Mouse (Mus musculus) forebrain, embryonic 12.5 days (tissue): Measurements from ENCODE around the gene Ndufb8. TPM values are rescaled to one million over a fixed set of nuclear protein-coding genes. Genes with fewer than 3 reads are reported as not detected.

ENCODE experiments used
- ATAC-seq: fragments of 200-750 bp; cut with Nextera tagmentation; 2 replicates; pipeline ENCODE4 v1.8.0; 2017; ENCODE audit warnings: moderate TSS enrichment; ENCODE audit not compliant: low FRiP score
- H3K27ac ChIP-seq: fragments of 300-500 bp; sonication (generic); 2 replicates; pipeline ENCODE4 v1.5.1; 2016; ENCODE audit warnings: mild to moderate bottlenecking
- H3K27me3 ChIP-seq: fragments of 300-500 bp; sonication (generic); 2 replicates; pipeline ENCODE4 v1.6.1; 2016; ENCODE audit warnings: mild to moderate bottlenecking
- H3K36me3 ChIP-seq: fragments of 300-500 bp; sonication (generic); replicated peaks from 2 replicates; pipeline ENCODE4 v1.6.1; 2016; ENCODE audit warnings: mild to moderate bottlenecking
- H3K4me1 ChIP-seq: fragments of 300-500 bp; sonication (generic); 2 replicates; pipeline ENCODE4 v1.6.1; 2016
- H3K4me2 ChIP-seq: fragments of 300-500 bp; sonication (generic); 2 replicates; pipeline ENCODE4 v1.6.1; 2016; ENCODE audit warnings: mild to moderate bottlenecking, moderate library complexity
- H3K4me3 ChIP-seq: fragments of 300-500 bp; sonication (generic); replicated peaks from 2 replicates; pipeline ENCODE4 v1.5.1; 2016; ENCODE audit warnings: mild to moderate bottlenecking
- H3K9ac ChIP-seq: fragments of 300-500 bp; sonication (generic); 2 replicates; pipeline ENCODE4 v1.6.1; 2016; ENCODE audit warnings: mild to moderate bottlenecking
- H3K9me3 ChIP-seq: fragments of 300-500 bp; sonication (generic); 2 replicates; pipeline ENCODE4 v1.6.1; 2016
- WGBS: fragments of 180-500 bp; shearing (Covaris S2); methylation state at CpG from one replicate; pipeline ENCODE4 v1.1.7; 2016; 5-methylcytosine and 5-hydroxymethylcytosine counted together
- polyA plus RNA-seq: library from polyadenylated mRNA; unstranded; fragments of >200 nt; fragmentation: Nextera tagmentation; extraction: Ambion mirVana; gene quantifications from 2 replicates; pipeline ENCODE4 v1.2.1, GENCODE M21; 2016

Ndufb8 gene
- polyA plus RNA-seq, 1 experiment from 2014 or later = 384 TPM

GRCm38 (mm10) chr19:44519152-44519551 is 36.1 kb downstream of the Ndufb8 start:
- WGBS = 29% methylated on average over 7 of the region's 7 CpGs
- peaks cover 24% of the 10 kb centered on the region for H3K4me1 ChIP-seq
- no peaks in the 10 kb centered on the region for H3K9me3 ChIP-seq
- peaks cover 89% of the 10 kb centered on the region for H3K27me3 ChIP-seq
- no peak for ATAC-seq
- H3K36me3 ChIP-seq = no peaks in the 10 kb centered on the region
- no peak overlapping the region for H3K4me3 ChIP-seq
- H3K27ac ChIP-seq = 0 out of 2 replicates have a peak overlapping the region, but pooled peaks have one; percentile 4
- H3K4me2 ChIP-seq = no peak overlapping the region
- H3K9ac ChIP-seq = no peak overlapping the region

GRCm38 (mm10) chr19:44517996-44518768 is 37.1 kb downstream of the Ndufb8 start:
- no peak overlapping the region for H3K4me3 ChIP-seq
- H3K9ac ChIP-seq = no peak overlapping the region
- no peaks in the 10 kb centered on the region for H3K9me3 ChIP-seq
- H3K4me1 ChIP-seq = peaks cover 34% of the 10 kb centered on the region
- no peaks in the 10 kb centered on the region for H3K36me3 ChIP-seq
- peaks cover 89% of the 10 kb centered on the region for H3K27me3 ChIP-seq
- peak overlapping the region; percentile 46; the same call in 1 of the 2 replicates for H3K27ac ChIP-seq
- WGBS = 36% methylated on average over 12 of the region's 12 CpGs
- H3K4me2 ChIP-seq = no peak overlapping the region
- ATAC-seq = no peak

DNA sequence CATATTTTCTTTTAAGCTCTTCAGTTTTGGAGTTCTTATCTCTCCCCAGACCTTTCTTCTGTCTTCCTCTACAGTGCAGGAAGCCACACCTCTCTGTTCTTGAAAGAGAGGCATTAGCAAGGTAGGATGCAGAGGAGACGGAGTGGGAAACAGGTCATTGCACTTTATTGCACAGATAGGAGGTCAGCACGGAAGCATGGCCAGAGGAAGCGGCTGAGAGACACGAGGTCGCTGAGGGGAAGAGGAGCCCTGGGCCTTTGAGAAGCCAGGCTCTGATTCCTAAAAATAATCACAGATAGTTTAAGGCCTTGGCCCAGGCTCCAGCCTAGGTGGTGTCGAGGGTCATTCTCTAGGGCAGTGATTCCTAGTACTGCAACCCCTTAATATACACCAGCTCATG is 39.5 kb downstream of the Ndufb8 start:
- Histone ChIP-seq H3K9me3 (no peaks in the 10 kb centered on the region), H3K27ac (peak overlapping the region; percentile 70), H3K9ac (0 out of 2 replicates have a peak overlapping the region, but pooled peaks have one; percentile 21), H3K36me3 (no peaks in the 10 kb centered on the region), H3K4me1 (peaks cover 57% of the 10 kb centered on the region), H3K4me3 (no peak overlapping the region), H3K4me2 (no peak overlapping the region), H3K27me3 (peaks cover 95% of the 10 kb centered on the region)
- 20% methylated on average over 6 of the region's 6 CpGs for WGBS
- ATAC-seq = no peak

- no peak overlapping the region for H3K9ac ChIP-seq
- peaks cover 96% of the 10 kb centered on the region for H3K27me3 ChIP-seq
- peak overlapping the region; percentile 82 for H3K27ac ChIP-seq
- H3K4me2 ChIP-seq = peak overlapping the region; percentile 32
- H3K4me1 ChIP-seq = peaks cover 66% of the 10 kb centered on the region
- ATAC-seq = peak; percentile 80
- H3K9me3 ChIP-seq = no peaks in the 10 kb centered on the region
- H3K36me3 ChIP-seq = no peaks in the 10 kb centered on the region
- WGBS = 2% methylated on average over 14 of the region's 14 CpGs
- H3K4me3 ChIP-seq = no peak overlapping the region
Observed at GRCm38 (mm10) chr19:44514521-44515451, 40.5 kb downstream of the Ndufb8 start.

GRCm38 (mm10) chr19:44513921-44514482 is 41.2 kb downstream of the Ndufb8 start:
- no peak for ATAC-seq

GRCm38 (mm10) chr19:44513054-44513833 is 42.0 kb downstream of the Ndufb8 start:
- Histone ChIP-seq H3K4me1 (peaks cover 64% of the 10 kb centered on the region), H3K36me3 (no peaks in the 10 kb centered on the region), H3K4me2 (peak overlapping the region; percentile 32), H3K27me3 (peaks cover 98% of the 10 kb centered on the region), H3K4me3 (peak overlapping the region; percentile 13), H3K9me3 (no peaks in the 10 kb centered on the region), H3K27ac (peak overlapping the region; percentile 82), H3K9ac (peak overlapping the region; percentile 21)
- WGBS = 5% methylated on average over 11 of the region's 11 CpGs
- ATAC-seq = no peak

More at GRCm38 (mm10) chr19:44513921-44514482, 41.2 kb downstream of the Ndufb8 start:
- H3K27ac ChIP-seq = peak overlapping the region; percentile 82
- peaks cover 66% of the 10 kb centered on the region for H3K4me1 ChIP-seq
- peaks cover 98% of the 10 kb centered on the region for H3K27me3 ChIP-seq
- peak overlapping the region; percentile 32 for H3K4me2 ChIP-seq
- H3K9me3 ChIP-seq = no peaks in the 10 kb centered on the region
- H3K4me3 ChIP-seq = 0 out of 2 replicates have a peak overlapping the region, but pooled peaks have one; percentile 13
- H3K36me3 ChIP-seq = no peaks in the 10 kb centered on the region
- H3K9ac ChIP-seq = no peak overlapping the region
- 11% methylated on average over 7 of the region's 7 CpGs for WGBS

DNA sequence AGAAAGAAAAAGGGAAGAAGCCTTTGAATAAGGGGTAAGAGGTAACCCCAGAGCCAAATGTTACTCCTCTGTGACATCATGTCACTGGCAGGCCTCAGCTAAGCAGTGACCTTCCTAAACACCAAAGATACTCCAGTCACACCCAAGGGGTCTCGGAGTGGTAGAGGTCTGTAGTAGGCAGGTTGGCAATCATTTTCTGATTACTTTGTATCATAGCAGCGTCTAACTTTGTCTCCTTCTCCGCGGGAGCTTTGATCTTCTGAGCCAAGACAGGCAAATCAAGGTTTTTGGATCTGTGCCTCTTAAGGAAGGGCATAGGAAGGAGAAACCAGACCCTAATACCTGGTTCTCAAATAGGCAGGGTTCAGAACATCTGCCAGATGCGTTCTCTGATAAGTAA is 42.6 kb downstream of the Ndufb8 start:
- no peaks in the 10 kb centered on the region for H3K9me3 ChIP-seq
- peak overlapping the region; percentile 32 for H3K4me2 ChIP-seq
- H3K4me3 ChIP-seq = no peak overlapping the region; the same call in 1 of the 2 replicates
- 19% methylated on average over 5 of the region's 5 CpGs for WGBS
- H3K9ac ChIP-seq = no peak overlapping the region; the same call in 1 of the 2 replicates
- peak overlapping the region; percentile 82 for H3K27ac ChIP-seq
- no peak for ATAC-seq
- peaks cover 64% of the 10 kb centered on the region for H3K4me1 ChIP-seq
- no peaks in the 10 kb centered on the region for H3K36me3 ChIP-seq
- peaks cover 98% of the 10 kb centered on the region for H3K27me3 ChIP-seq

GRCm38 (mm10) chr19:44511451-44512231 is 43.6 kb downstream of the Ndufb8 start:
- no peaks in the 10 kb centered on the region for H3K36me3 ChIP-seq
- WGBS = 1% methylated on average over 66 of the region's 66 CpGs
- H3K9ac ChIP-seq = peak overlapping the region; percentile 60
- H3K4me3 ChIP-seq = peak overlapping the region; percentile 45
- peak overlapping the region; percentile 75 for H3K27ac ChIP-seq
- 0 out of 2 replicates have a peak, but pooled peaks have one; percentile 15 for ATAC-seq
- peaks cover 64% of the 10 kb centered on the region for H3K4me1 ChIP-seq
- H3K9me3 ChIP-seq = no peaks in the 10 kb centered on the region
- H3K27me3 ChIP-seq = peaks cover 98% of the 10 kb centered on the region
- peak overlapping the region; percentile 75 for H3K4me2 ChIP-seq

- Histone ChIP-seq H3K4me2 (peak overlapping the region; percentile 75), H3K9ac (peak overlapping the region; percentile 60), H3K4me3 (peak overlapping the region; percentile 45), H3K4me1 (peaks cover 57% of the 10 kb centered on the region), H3K27ac (peak overlapping the region; percentile 75; the same call in 1 of the 2 replicates), H3K27me3 (peaks cover 96% of the 10 kb centered on the region), H3K36me3 (no peaks in the 10 kb centered on the region), H3K9me3 (no peaks in the 10 kb centered on the region)
- 7% methylated on average over 12 of the region's 12 CpGs for WGBS
- ATAC-seq = no peak
Observed at GRCm38 (mm10) chr19:44510534-44511175, 44.6 kb downstream of the Ndufb8 start.

DNA sequence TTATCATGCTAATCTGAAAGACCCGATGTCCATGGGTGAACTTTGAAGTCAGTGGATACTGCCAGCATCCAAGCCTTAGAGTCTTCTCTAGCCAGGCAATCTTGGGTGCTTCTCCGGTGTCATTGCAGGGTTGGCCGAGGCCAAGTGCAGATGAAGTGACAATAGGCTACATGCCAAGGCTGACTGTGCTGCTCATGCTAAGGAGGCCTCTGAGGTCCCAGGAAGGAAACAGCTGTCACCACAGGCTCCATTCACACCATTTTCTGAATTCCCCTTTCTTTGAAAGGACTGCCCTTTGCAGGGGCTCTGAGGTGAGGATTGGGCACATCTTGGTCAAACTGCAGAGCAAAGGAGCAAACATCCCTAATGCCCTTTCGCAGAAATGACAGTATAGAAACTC is 52.5 kb downstream of the Ndufb8 start:
- Histone ChIP-seq H3K9ac (no peak overlapping the region), H3K27me3 (peaks cover 97% of the 10 kb centered on the region), H3K4me3 (no peak overlapping the region), H3K27ac (no peak overlapping the region), H3K4me2 (no peak overlapping the region), H3K4me1 (peaks cover 4% of the 10 kb centered on the region), H3K36me3 (no peaks in the 10 kb centered on the region), H3K9me3 (no peaks in the 10 kb centered on the region)
- 79% methylated on average over 4 of the region's 4 CpGs for WGBS
- no peak for ATAC-seq
